Mouse (Mus musculus): ENCODE data around the gene Bnc2. TPM values are rescaled to one million over a fixed set of nuclear protein-coding genes. Genes with fewer than 3 reads are reported as not detected.

Bnc2 gene
- polyA plus RNA-seq, 1 experiment: not detected

- Histone ChIP-seq H3K4me3 (ENCODE audit: insufficient read depth, low read length) (peak overlapping the region; percentile 3; the same call in 1 of the 2 replicates), H3K27ac (ENCODE audit: insufficient read depth, low read depth, low read length) (no peak overlapping the region), H3K4me1 (ENCODE audit: control insufficient read depth, insufficient read depth, low read length) (no peaks in the 10 kb centered on the region)
- TF ChIP-seq CTCF (IDR thresholded peaks at IDR 0.05; ENCODE audit: low read depth, low read length): no peak
- TF ChIP-seq POLR2A (IDR thresholded peaks at IDR 0.05; ENCODE audit: borderline replicate concordance, low read depth, low read length): no peak
Measured at GRCm38 (mm10) chr4:84545204-84545871, 129.7 kb downstream of the Bnc2 start.

DNA sequence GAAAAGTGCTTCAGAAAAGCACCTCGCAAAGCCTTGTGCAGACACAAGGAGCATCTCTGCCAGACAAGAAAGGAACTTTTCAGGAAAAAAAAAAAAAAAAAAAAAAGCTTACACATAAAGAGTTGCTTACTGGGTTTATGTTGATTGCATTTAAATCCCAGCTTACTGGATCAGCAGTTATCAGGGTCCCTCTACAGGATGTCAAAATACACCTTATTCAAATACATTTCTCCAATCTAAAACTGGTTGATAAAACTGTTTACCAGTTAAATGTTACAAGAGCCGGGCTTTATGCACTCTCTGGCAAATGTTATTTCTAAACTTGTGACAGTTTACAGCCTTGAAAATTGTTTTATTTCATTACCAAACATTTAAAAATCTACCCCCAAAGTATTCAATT, 130.4 kb downstream of the Bnc2 start:
- TF ChIP-seq CTCF (IDR thresholded peaks at IDR 0.05; ENCODE audit: low read depth, low read length) (no peak), POLR2A (IDR thresholded peaks at IDR 0.05; ENCODE audit: borderline replicate concordance, low read depth, low read length) (no peak)
- Histone ChIP-seq H3K27ac (ENCODE audit: insufficient read depth, low read depth, low read length) (no peak overlapping the region), H3K4me3 (ENCODE audit: insufficient read depth, low read length) (no peak overlapping the region), H3K4me1 (ENCODE audit: control insufficient read depth, insufficient read depth, low read length) (no peaks in the 10 kb centered on the region)

- Histone ChIP-seq H3K27ac (ENCODE audit: insufficient read depth, low read depth, low read length) (no peak overlapping the region), H3K4me3 (ENCODE audit: insufficient read depth, low read length) (no peak overlapping the region), H3K4me1 (ENCODE audit: control insufficient read depth, insufficient read depth, low read length) (no peaks in the 10 kb centered on the region)
- TF ChIP-seq CTCF (IDR thresholded peaks at IDR 0.05; ENCODE audit: low read depth, low read length) (no peak), POLR2A (IDR thresholded peaks at IDR 0.05; ENCODE audit: borderline replicate concordance, low read depth, low read length) (no peak)
Measured at GRCm38 (mm10) chr4:84540531-84540930, 134.5 kb downstream of the Bnc2 start.

- no peak for TF ChIP-seq POLR2A (IDR thresholded peaks at IDR 0.05; ENCODE audit: borderline replicate concordance, low read depth, low read length)
- TF ChIP-seq CTCF (IDR thresholded peaks at IDR 0.05; ENCODE audit: low read depth, low read length): no peak
- H3K4me1 ChIP-seq (ENCODE audit: control insufficient read depth, insufficient read depth, low read length): no peaks in the 10 kb centered on the region
- H3K4me3 ChIP-seq (ENCODE audit: insufficient read depth, low read length): no peak overlapping the region
- H3K27ac ChIP-seq (ENCODE audit: insufficient read depth, low read depth, low read length): no peak overlapping the region
Measured at GRCm38 (mm10) chr4:84539396-84539795, 135.7 kb downstream of the Bnc2 start.

- Histone ChIP-seq H3K4me3 (ENCODE audit: insufficient read depth, low read length) (no peak overlapping the region), H3K27ac (ENCODE audit: insufficient read depth, low read depth, low read length) (no peak overlapping the region), H3K4me1 (ENCODE audit: control insufficient read depth, insufficient read depth, low read length) (no peaks in the 10 kb centered on the region)
- TF ChIP-seq CTCF (IDR thresholded peaks at IDR 0.05; ENCODE audit: low read depth, low read length) (no peak), POLR2A (IDR thresholded peaks at IDR 0.05; ENCODE audit: borderline replicate concordance, low read depth, low read length) (no peak)
Measured at GRCm38 (mm10) chr4:84528886-84529789, 145.9 kb downstream of the Bnc2 start.

- Histone ChIP-seq H3K27ac (ENCODE audit: insufficient read depth, low read depth, low read length) (no peak overlapping the region), H3K4me3 (ENCODE audit: insufficient read depth, low read length) (no peak overlapping the region), H3K4me1 (ENCODE audit: control insufficient read depth, insufficient read depth, low read length) (no peaks in the 10 kb centered on the region)
- TF ChIP-seq POLR2A (IDR thresholded peaks at IDR 0.05; ENCODE audit: borderline replicate concordance, low read depth, low read length) (no peak), CTCF (IDR thresholded peaks at IDR 0.05; ENCODE audit: low read depth, low read length) (no peak)
Measured at GRCm38 (mm10) chr4:84528358-84528757, 146.7 kb downstream of the Bnc2 start.

- Histone ChIP-seq H3K4me3 (ENCODE audit: insufficient read depth, low read length) (no peak overlapping the region), H3K4me1 (ENCODE audit: control insufficient read depth, insufficient read depth, low read length) (no peaks in the 10 kb centered on the region), H3K27ac (ENCODE audit: insufficient read depth, low read depth, low read length) (no peak overlapping the region)
- no peak for TF ChIP-seq POLR2A (IDR thresholded peaks at IDR 0.05; ENCODE audit: borderline replicate concordance, low read depth, low read length)
- no peak for TF ChIP-seq CTCF (IDR thresholded peaks at IDR 0.05; ENCODE audit: low read depth, low read length)
Measured at GRCm38 (mm10) chr4:84527066-84527933, 147.8 kb downstream of the Bnc2 start.

DNA sequence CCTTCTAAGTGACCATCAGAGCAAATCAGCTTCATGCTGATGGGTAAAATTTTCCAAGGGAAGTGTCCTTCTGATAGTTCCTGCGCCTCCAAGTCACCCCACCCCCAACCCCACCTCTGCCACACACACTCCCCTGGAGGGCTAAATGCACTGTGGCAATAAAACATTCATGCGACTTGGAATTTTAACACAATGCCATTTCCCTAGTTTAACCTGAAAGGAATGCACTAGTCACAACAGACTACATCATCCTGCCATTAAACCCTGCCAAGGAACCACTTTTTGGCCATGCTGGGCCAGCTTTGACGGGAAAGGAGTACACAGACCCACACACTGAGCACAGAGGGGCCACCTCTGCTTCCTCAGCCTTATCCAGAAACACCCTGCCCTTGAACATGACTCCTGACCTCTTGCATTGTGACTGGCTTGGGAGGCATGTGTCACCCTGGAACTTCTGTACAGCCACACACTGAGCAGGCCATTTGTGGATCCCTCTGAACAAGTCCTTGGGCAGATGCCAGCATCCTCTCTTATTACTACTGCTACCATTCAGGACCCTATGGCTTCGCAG, 151.3 kb downstream of the Bnc2 start:
- TF ChIP-seq POLR2A (IDR thresholded peaks at IDR 0.05; ENCODE audit: borderline replicate concordance, low read depth, low read length) (no peak), CTCF (IDR thresholded peaks at IDR 0.05; ENCODE audit: low read depth, low read length) (no peak)
- H3K27ac ChIP-seq (ENCODE audit: insufficient read depth, low read depth, low read length): no peak overlapping the region
- H3K4me1 ChIP-seq (ENCODE audit: control insufficient read depth, insufficient read depth, low read length): no peaks in the 10 kb centered on the region
- no peak overlapping the region for H3K4me3 ChIP-seq (ENCODE audit: insufficient read depth, low read length)

DNA sequence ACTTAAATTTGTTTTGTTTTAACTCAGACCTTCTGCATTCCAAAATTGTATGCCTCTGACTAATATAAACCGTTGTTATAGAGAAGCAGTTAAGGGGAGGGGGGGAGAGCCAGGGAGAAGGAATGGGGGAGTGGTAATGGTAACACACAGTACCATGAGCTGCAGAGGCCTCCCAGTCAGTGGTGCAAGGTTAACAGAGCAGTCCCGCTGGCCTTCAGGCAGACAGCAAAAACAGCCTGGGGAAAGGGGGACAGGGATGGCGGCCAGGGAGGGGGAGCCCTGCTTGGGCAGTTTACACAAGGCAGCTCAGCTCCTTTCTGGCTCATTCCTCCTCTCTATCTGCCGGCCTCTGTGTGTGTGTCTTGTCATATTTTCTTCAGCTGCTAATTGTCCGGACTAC, 151.9 kb downstream of the Bnc2 start:
- no peaks in the 10 kb centered on the region for H3K4me1 ChIP-seq (ENCODE audit: control insufficient read depth, insufficient read depth, low read length)
- no peak overlapping the region for H3K4me3 ChIP-seq (ENCODE audit: insufficient read depth, low read length)
- TF ChIP-seq CTCF (IDR thresholded peaks at IDR 0.05; ENCODE audit: low read depth, low read length) (no peak), POLR2A (IDR thresholded peaks at IDR 0.05; ENCODE audit: borderline replicate concordance, low read depth, low read length) (no peak)
- H3K27ac ChIP-seq (ENCODE audit: insufficient read depth, low read depth, low read length): no peak overlapping the region
